Mouse (Mus musculus) CD4-positive naive resting alpha-beta T cell, adult 57 days (primary cell): ENCODE measurements around the gene Olfr145. TPM values are rescaled to one million over a fixed set of nuclear protein-coding genes. Genes with fewer than 3 reads are reported as not detected.

ENCODE experiments used
- total RNA-seq: library from RNA; stranded (reverse); gene quantifications from one replicate; pipeline ENCODE4 v1.2.4, GENCODE M21; 2023

Gene Olfr145
- total RNA-seq: not detected

GRCm38 (mm10) chr9:37896661-37897060 is at the start of gene Olfr145:
TSS of gene Olfr145 (plus strand) at chr9:37896724.

DNA sequence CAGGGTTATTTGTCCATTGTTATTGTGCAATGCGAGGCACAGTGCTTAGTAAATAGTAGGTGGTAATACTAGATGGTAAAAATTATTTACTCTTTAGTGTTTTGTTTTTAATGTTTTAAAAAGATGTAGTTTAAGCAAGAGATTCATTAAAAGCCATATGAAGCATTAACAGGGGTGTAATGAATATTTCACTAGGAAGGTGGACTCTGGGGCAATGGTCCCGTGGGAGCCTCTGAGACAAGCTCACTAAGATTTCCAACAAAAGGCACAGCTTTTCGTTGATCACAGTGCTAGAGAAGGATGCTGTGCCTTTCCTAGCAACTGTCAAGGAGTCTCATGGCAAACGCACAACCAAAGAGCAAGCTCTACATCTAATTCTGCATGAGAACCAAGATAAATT is 42.6 kb upstream of the Olfr145 start, which contains the start of gene Olfr877:
Olfr877 (plus strand) TSS at position 301 of the 400 bp plus-strand sequence.

GRCm38 (mm10) chr9:37917540-37917939 is 21.0 kb downstream of the Olfr145 start, which contains the start of gene Olfr878:
TSS of gene Olfr878 (plus strand) at chr9:37917840.

Other genes with a start within 250 kb of the Olfr145 start
- gene Tbrg1, start 239.4 kb upstream of the Olfr145 start, total RNA-seq: 78.4 TPM
- gene Panx3, start 227.5 kb upstream of the Olfr145 start, total RNA-seq: not detected
- gene Olfr160, start 180.5 kb upstream of the Olfr145 start, total RNA-seq: not detected
- gene Olfr874, start 151.6 kb upstream of the Olfr145 start, total RNA-seq: not detected
- gene Olfr875, start 124.9 kb upstream of the Olfr145 start, total RNA-seq: not detected
- gene Olfr876, start 93.7 kb upstream of the Olfr145 start, total RNA-seq: not detected
- not detected for gene Olfr877, start 42.5 kb upstream of the Olfr145 start, total RNA-seq
- not detected for gene Olfr878, start 21.1 kb downstream of the Olfr145 start, total RNA-seq
- not detected for gene Olfr881, start 95.1 kb downstream of the Olfr145 start, total RNA-seq
- not detected for gene Olfr883, start 129.1 kb downstream of the Olfr145 start, total RNA-seq
- not detected for gene Olfr884, start 149.8 kb downstream of the Olfr145 start, total RNA-seq
- not detected for gene Olfr885, start 164.6 kb downstream of the Olfr145 start, total RNA-seq
- not detected for gene Olfr887, start 187.3 kb downstream of the Olfr145 start, total RNA-seq
- not detected for gene Olfr888, start 211.4 kb downstream of the Olfr145 start, total RNA-seq
- not detected for gene Olfr889, start 218.5 kb downstream of the Olfr145 start, total RNA-seq
- gene Olfr890, start 245.8 kb downstream of the Olfr145 start, total RNA-seq: not detected